Mouse (Mus musculus) cerebral cortex, adult 2 months (tissue): ENCODE measurements around the gene Siva1.

Experiments used
- WGBS: fragments of 180-500 bp; shearing (Covaris S2); methylation state at CpG from one replicate; pipeline ENCODE4 v1.1.7; 2018; 5-methylcytosine and 5-hydroxymethylcytosine counted together

Gene Siva1

GRCm38 (mm10) chr12:112659109-112659508 is 14.6 kb downstream of the Siva1 start:
- 71% methylated on average over 6 of the region's 6 CpGs for WGBS

- WGBS = 61% methylated on average over 5 of the region's 5 CpGs
Observed at GRCm38 (mm10) chr12:112660576-112661326, 16.3 kb downstream of the Siva1 start.

- WGBS = 72% methylated on average over 3 of the region's 3 CpGs
Observed at GRCm38 (mm10) chr12:112661327-112661605, 16.8 kb downstream of the Siva1 start.

- WGBS = 81% methylated on average over 9 of the region's 9 CpGs
Observed at GRCm38 (mm10) chr12:112661851-112662250, 17.4 kb downstream of the Siva1 start.

- 77% methylated on average over 11 of the region's 11 CpGs for WGBS
Observed at GRCm38 (mm10) chr12:112663303-112663702, 18.8 kb downstream of the Siva1 start.

GRCm38 (mm10) chr12:112663716-112664115 is 19.2 kb downstream of the Siva1 start:
- WGBS = 64% methylated on average over 12 of the region's 12 CpGs

- 47% methylated on average over 2 of the region's 2 CpGs for WGBS
Observed at GRCm38 (mm10) chr12:112664124-112664523, 19.6 kb downstream of the Siva1 start.

- 56% methylated on average over 5 of the region's 5 CpGs for WGBS
Observed at GRCm38 (mm10) chr12:112664656-112665055, 20.2 kb downstream of the Siva1 start.

- WGBS = 13% methylated on average over 18 of the region's 18 CpGs
Observed at GRCm38 (mm10) chr12:112665445-112665844, 21.0 kb downstream of the Siva1 start.

- WGBS = 73% methylated on average over 9 of the region's 9 CpGs
Observed at GRCm38 (mm10) chr12:112665881-112666544, 21.5 kb downstream of the Siva1 start.

- WGBS = 53% methylated on average over 10 of the region's 10 CpGs
Observed at GRCm38 (mm10) chr12:112667619-112668297, 23.3 kb downstream of the Siva1 start.

GRCm38 (mm10) chr12:112670718-112671393 is 26.4 kb downstream of the Siva1 start:
- WGBS = 53% methylated on average over 9 of the region's 9 CpGs

GRCm38 (mm10) chr12:112671891-112672290 is 27.4 kb downstream of the Siva1 start:
- 87% methylated on average over 7 of the region's 7 CpGs for WGBS

- WGBS = 4% methylated on average over 21 of the region's 21 CpGs
Observed at GRCm38 (mm10) chr12:112672744-112673575, 28.5 kb downstream of the Siva1 start.

- 5% methylated on average over 68 of the region's 68 CpGs for WGBS
Observed at GRCm38 (mm10) chr12:112673576-112674091, 29.2 kb downstream of the Siva1 start.

- WGBS = 2% methylated on average over 45 of the region's 70 CpGs
Observed at GRCm38 (mm10) chr12:112674132-112675011, 29.9 kb downstream of the Siva1 start, which contains the start of gene Akt1. Akt1 (minus strand) TSS chr12:112674884.

- 16% methylated on average over 18 of the region's 18 CpGs for WGBS
Observed at GRCm38 (mm10) chr12:112675245-112676035, 31.0 kb downstream of the Siva1 start.

GRCm38 (mm10) chr12:112677076-112677475 is 32.6 kb downstream of the Siva1 start:
- 64% methylated on average over 5 of the region's 5 CpGs for WGBS

- WGBS = 45% methylated on average over 19 of the region's 19 CpGs
Observed at GRCm38 (mm10) chr12:112677943-112678554, 33.6 kb downstream of the Siva1 start.
